Mouse (Mus musculus) neural tube, embryonic 15.5 days (tissue): ENCODE results near the gene Calhm1. TPM values are rescaled to one million over a fixed set of nuclear protein-coding genes. Genes with fewer than 3 reads are reported as not detected.

Experiments used
- ATAC-seq: fragments of 200-750 bp; cut with Nextera tagmentation; 2 replicates; pipeline ENCODE4 v1.8.0; 2017; ENCODE audit warnings: mild to moderate bottlenecking, moderate TSS enrichment, moderate library complexity; ENCODE audit not compliant: low FRiP score
- H3K27ac ChIP-seq: fragments of 300-500 bp; sonication (generic); replicated peaks from 2 replicates; pipeline ENCODE4 v1.5.1; 2015; ENCODE audit warnings: mild to moderate bottlenecking, inconsistent platforms
- H3K27me3 ChIP-seq: fragments of 300-500 bp; sonication (generic); replicated peaks from 2 replicates; pipeline ENCODE4 v1.6.1; 2015; ENCODE audit warnings: inconsistent platforms
- H3K36me3 ChIP-seq: fragments of 300-500 bp; sonication (generic); 2 replicates; pipeline ENCODE4 v1.6.1; 2015; ENCODE audit warnings: inconsistent platforms
- H3K4me1 ChIP-seq: fragments of 300-500 bp; sonication (generic); 2 replicates; pipeline ENCODE4 v1.6.1; 2015; ENCODE audit warnings: inconsistent platforms
- H3K4me2 ChIP-seq: fragments of 300-500 bp; sonication (generic); 2 replicates; pipeline ENCODE4 v1.6.1; 2015; ENCODE audit warnings: inconsistent platforms, mild to moderate bottlenecking, moderate library complexity
- H3K4me3 ChIP-seq: fragments of 300-500 bp; sonication (generic); replicated peaks from 2 replicates; pipeline ENCODE4 v1.5.1; 2015; ENCODE audit warnings: mild to moderate bottlenecking, inconsistent platforms
- H3K9ac ChIP-seq: fragments of 300-500 bp; sonication (generic); replicated peaks from 2 replicates; pipeline ENCODE4 v1.6.1; 2015; ENCODE audit warnings: mild to moderate bottlenecking, inconsistent platforms
- H3K9me3 ChIP-seq: fragments of 300-500 bp; sonication (generic); replicated peaks from 2 replicates; pipeline ENCODE4 v1.6.1; 2016; ENCODE audit warnings: inconsistent platforms
- WGBS: fragments of 180-500 bp; shearing (Covaris S2); methylation state at CpG from one replicate; pipeline ENCODE4 v1.1.7; 2015; ENCODE audit warnings: mixed read lengths; 5-methylcytosine and 5-hydroxymethylcytosine counted together
- polyA plus RNA-seq: library from polyadenylated mRNA; unstranded; fragments of >200 nt; fragmentation: Nextera tagmentation; extraction: Ambion mirVana; gene quantifications from 2 replicates; pipeline ENCODE4 v1.2.1, GENCODE M21; 2015

Gene Calhm1
- polyA plus RNA-seq, result not detected in 2 replicates

- no peak within 1 kb of the TSS for H3K4me2 ChIP-seq
- H3K27me3 ChIP-seq, result no peaks in the 10 kb centered on the region
- H3K36me3 ChIP-seq, result no peaks in the 10 kb centered on the region
- H3K9me3 ChIP-seq, result no peaks in the 10 kb centered on the region
- H3K4me1 ChIP-seq, result no peaks in the 10 kb centered on the region
- no peak within 1 kb of the TSS for H3K27ac ChIP-seq
- no peak for ATAC-seq
- 94% methylated on average over 6 of the region's 6 CpGs for WGBS
- H3K4me3 ChIP-seq, result no peak within 1 kb of the TSS
- no peak within 1 kb of the TSS for H3K9ac ChIP-seq
Observed at GRCm38 (mm10) chr19:47144154-47144553, at the start of gene Calhm1. TSS of gene Calhm1 (minus strand) at chr19:47144254.

GRCm38 (mm10) chr19:47192158-47192557 is 48.1 kb upstream of the Calhm1 start:
- no peak for ATAC-seq
- 94% methylated on average over 5 of the region's 5 CpGs for WGBS
- no peak overlapping the region for H3K27ac ChIP-seq
- H3K4me2 ChIP-seq, result no peak overlapping the region
- H3K27me3 ChIP-seq, result no peaks in the 10 kb centered on the region
- no peaks in the 10 kb centered on the region for H3K9me3 ChIP-seq
- H3K4me3 ChIP-seq, result no peak overlapping the region
- H3K9ac ChIP-seq, result no peak overlapping the region
- H3K36me3 ChIP-seq, result no peaks in the 10 kb centered on the region
- H3K4me1 ChIP-seq, result peaks cover 7% of the 10 kb centered on the region

GRCm38 (mm10) chr19:47188515-47189128 is 44.6 kb upstream of the Calhm1 start:
- H3K4me3 ChIP-seq, result no peak overlapping the region
- peak overlapping the region; percentile 41; the same call in 1 of the 2 replicates for H3K27ac ChIP-seq
- H3K9me3 ChIP-seq, result no peaks in the 10 kb centered on the region
- H3K4me2 ChIP-seq, result no peak overlapping the region
- H3K27me3 ChIP-seq, result no peaks in the 10 kb centered on the region
- H3K36me3 ChIP-seq, result no peaks in the 10 kb centered on the region
- WGBS, result 65% methylated on average over 11 of the region's 11 CpGs
- no peak overlapping the region for H3K9ac ChIP-seq
- H3K4me1 ChIP-seq, result peaks cover 13% of the 10 kb centered on the region
- peak; percentile 55; the same call in 1 of the 2 replicates for ATAC-seq

GRCm38 (mm10) chr19:47186514-47187275 is 42.6 kb upstream of the Calhm1 start:
- no peak overlapping the region for H3K4me3 ChIP-seq
- peaks cover 13% of the 10 kb centered on the region for H3K4me1 ChIP-seq
- no peaks in the 10 kb centered on the region for H3K27me3 ChIP-seq
- no peak overlapping the region for H3K27ac ChIP-seq
- H3K36me3 ChIP-seq, result no peaks in the 10 kb centered on the region
- H3K9me3 ChIP-seq, result no peaks in the 10 kb centered on the region
- 34% methylated on average over 15 of the region's 15 CpGs for WGBS
- H3K4me2 ChIP-seq, result no peak overlapping the region
- H3K9ac ChIP-seq, result no peak overlapping the region
- ATAC-seq, result no peak

- WGBS, result 42% methylated on average over 4 of the region's 4 CpGs
- Histone ChIP-seq H3K4me2 (no peak overlapping the region), H3K9me3 (no peaks in the 10 kb centered on the region), H3K4me1 (peaks cover 25% of the 10 kb centered on the region), H3K27me3 (0 out of 2 replicates have a peak, but pooled peaks cover 8% of the 10 kb centered on the region), H3K36me3 (no peaks in the 10 kb centered on the region), H3K4me3 (no peak overlapping the region), H3K27ac (no peak overlapping the region), H3K9ac (no peak overlapping the region)
- no peak for ATAC-seq
Observed at GRCm38 (mm10) chr19:47184736-47185135, 40.7 kb upstream of the Calhm1 start.

- no peak overlapping the region for H3K27ac ChIP-seq
- no peak overlapping the region for H3K4me3 ChIP-seq
- peaks cover 30% of the 10 kb centered on the region for H3K4me1 ChIP-seq
- 73% methylated on average over 8 of the region's 8 CpGs for WGBS
- no peaks in the 10 kb centered on the region for H3K9me3 ChIP-seq
- ATAC-seq, result no peak
- no peak overlapping the region for H3K4me2 ChIP-seq
- H3K27me3 ChIP-seq, result 0 out of 2 replicates have a peak, but pooled peaks cover 8% of the 10 kb centered on the region
- no peaks in the 10 kb centered on the region for H3K36me3 ChIP-seq
- no peak overlapping the region for H3K9ac ChIP-seq
Observed at GRCm38 (mm10) chr19:47184221-47184620, 40.2 kb upstream of the Calhm1 start.

GRCm38 (mm10) chr19:47180011-47180410 is 36.0 kb upstream of the Calhm1 start:
- Histone ChIP-seq H3K4me1 (peaks cover 30% of the 10 kb centered on the region), H3K36me3 (no peaks in the 10 kb centered on the region), H3K4me2 (peak overlapping the region; percentile 96), H3K27me3 (peaks cover 13% of the 10 kb centered on the region; the same call in 1 of the 2 replicates), H3K9ac (peak overlapping the region; percentile 79), H3K4me3 (peak overlapping the region; percentile 80), H3K9me3 (no peaks in the 10 kb centered on the region), H3K27ac (no peak overlapping the region)
- WGBS, result 12% methylated on average over 8 of the region's 8 CpGs
- no peak for ATAC-seq

- peaks cover 13% of the 10 kb centered on the region; the same call in 1 of the 2 replicates for H3K27me3 ChIP-seq
- peak overlapping the region; percentile 80 for H3K4me3 ChIP-seq
- H3K9me3 ChIP-seq, result no peaks in the 10 kb centered on the region
- no peaks in the 10 kb centered on the region for H3K36me3 ChIP-seq
- under 1% methylated on average over 25 of the region's 42 CpGs for WGBS
- H3K27ac ChIP-seq, result peak overlapping the region; percentile 84
- ATAC-seq, result peak; percentile 61
- peaks cover 26% of the 10 kb centered on the region for H3K4me1 ChIP-seq
- H3K9ac ChIP-seq, result peak overlapping the region; percentile 79
- H3K4me2 ChIP-seq, result peak overlapping the region; percentile 96
Observed at GRCm38 (mm10) chr19:47179272-47179809, 35.3 kb upstream of the Calhm1 start.

GRCm38 (mm10) chr19:47178431-47179271 is 34.6 kb upstream of the Calhm1 start, which contains the start of gene Neurl1a:
TSS of gene Neurl1a (plus strand) at chr19:47178820.
- H3K4me2 ChIP-seq, result peak within 1 kb of the TSS; percentile 96
- H3K27ac ChIP-seq, result peak within 1 kb of the TSS; percentile 84
- no peaks in the 10 kb centered on the region for H3K36me3 ChIP-seq
- peak within 1 kb of the TSS; percentile 80 for H3K4me3 ChIP-seq
- H3K9me3 ChIP-seq, result no peaks in the 10 kb centered on the region
- ATAC-seq, result peak; percentile 73
- H3K4me1 ChIP-seq, result peaks cover 24% of the 10 kb centered on the region
- H3K27me3 ChIP-seq, result peaks cover 13% of the 10 kb centered on the region; the same call in 1 of the 2 replicates
- H3K9ac ChIP-seq, result peak within 1 kb of the TSS; percentile 79
- under 1% methylated on average over 77 of the region's 98 CpGs for WGBS

GRCm38 (mm10) chr19:47178001-47178400 is 33.9 kb upstream of the Calhm1 start:
- Histone ChIP-seq H3K27ac (peak overlapping the region; percentile 84; the same call in 1 of the 2 replicates), H3K4me3 (peak overlapping the region; percentile 80)
- ATAC-seq, result 0 out of 2 replicates have a peak, but pooled peaks have one; percentile 45

More at GRCm38 (mm10) chr19:47178001-47178400, 33.9 kb upstream of the Calhm1 start:
- Histone ChIP-seq H3K27me3 (peaks cover 13% of the 10 kb centered on the region; the same call in 1 of the 2 replicates), H3K9me3 (no peaks in the 10 kb centered on the region), H3K9ac (no peak overlapping the region), H3K4me2 (peak overlapping the region; percentile 96), H3K36me3 (no peaks in the 10 kb centered on the region), H3K4me1 (peaks cover 24% of the 10 kb centered on the region)
- WGBS, result 20% methylated on average over 10 of the region's 10 CpGs
